Mouse (Mus musculus) lung, postnatal 0 days (tissue): ENCODE results near the gene Sox11. TPM values are rescaled to one million over a fixed set of nuclear protein-coding genes. Genes with fewer than 3 reads are reported as not detected.
A peak's percentile ranks its signal among the peaks of the same experiment; 100 is the strongest.

Experiments
- ATAC-seq: fragments of 200-750 bp; cut with Nextera tagmentation; 2 replicates; pipeline ENCODE4 v1.8.0; 2017; ENCODE audit warnings: moderate library complexity
- DNase-seq: peaks from one replicate; pipeline ENCODE4 v3.0.0-alpha.2; 2016; ENCODE audit warnings: low spot score
- H3K27ac ChIP-seq: fragments of 300-500 bp; sonication (generic); 2 replicates; pipeline ENCODE4 v1.5.1; 2014; ENCODE audit warnings: antibody characterized with exemption, mild to moderate bottlenecking, low read length, mixed read lengths
- H3K27me3 ChIP-seq: fragments of 300-500 bp; sonication (generic); replicated peaks from 2 replicates; pipeline ENCODE4 v1.6.1; 2014; ENCODE audit warnings: low read length, mixed read lengths; ENCODE audit not compliant: insufficient read depth
- H3K36me3 ChIP-seq: fragments of 300-500 bp; sonication (generic); 2 replicates; pipeline ENCODE4 v1.6.1; 2014; ENCODE audit warnings: low read length, mixed read lengths; ENCODE audit not compliant: insufficient read depth
- H3K4me1 ChIP-seq: fragments of 300-500 bp; sonication (generic); 2 replicates; pipeline ENCODE4 v1.6.1; 2014; ENCODE audit warnings: antibody characterized with exemption, low read depth, low read length, mixed read lengths; ENCODE audit not compliant: insufficient read depth
- H3K4me2 ChIP-seq: fragments of 300-500 bp; sonication (generic); replicated peaks from 2 replicates; pipeline ENCODE4 v1.6.1; 2014; ENCODE audit warnings: low read depth, mild to moderate bottlenecking, low read length, moderate library complexity, mixed read lengths
- H3K4me3 ChIP-seq: fragments of 300-500 bp; sonication (generic); 2 replicates; pipeline ENCODE4 v1.5.1; 2014; ENCODE audit warnings: low read depth, low read length
- H3K9ac ChIP-seq: fragments of 300-500 bp; sonication (generic); replicated peaks from 2 replicates; pipeline ENCODE4 v1.6.1; 2014; ENCODE audit warnings: low read depth, mild to moderate bottlenecking
- H3K9me3 ChIP-seq: fragments of 300-500 bp; sonication (generic); 2 replicates; pipeline ENCODE4 v1.6.1; 2016; ENCODE audit warnings: low read length, mixed read lengths
- CTCF ChIP-seq: IDR thresholded peaks from 2 replicates; pipeline ENCODE4 v1.5.1; 2016; ENCODE audit warnings: antibody characterized with exemption, mild to moderate bottlenecking
- EP300 ChIP-seq: IDR thresholded peaks from 2 replicates; pipeline ENCODE4 v1.6.1; 2016; ENCODE audit warnings: antibody characterized with exemption, mild to moderate bottlenecking, control low read depth
- WGBS: fragments of 180-500 bp; shearing (Covaris S2); extraction: QIAGEN DNeasy Blood & Tissue Kit; methylation state at CpG from one replicate; pipeline ENCODE4 v1.1.7; 2014; 5-methylcytosine and 5-hydroxymethylcytosine counted together
- polyA plus RNA-seq: library from polyadenylated mRNA; unstranded; fragments of >200 nt; fragmentation: Nextera tagmentation; extraction: Ambion mirVana; gene quantifications from 2 replicates; pipeline ENCODE4 v1.2.1, GENCODE M21; 2015

Sox11 gene
- polyA plus RNA-seq, 1 experiment from 2014 or later = 9.2 TPM

DNA sequence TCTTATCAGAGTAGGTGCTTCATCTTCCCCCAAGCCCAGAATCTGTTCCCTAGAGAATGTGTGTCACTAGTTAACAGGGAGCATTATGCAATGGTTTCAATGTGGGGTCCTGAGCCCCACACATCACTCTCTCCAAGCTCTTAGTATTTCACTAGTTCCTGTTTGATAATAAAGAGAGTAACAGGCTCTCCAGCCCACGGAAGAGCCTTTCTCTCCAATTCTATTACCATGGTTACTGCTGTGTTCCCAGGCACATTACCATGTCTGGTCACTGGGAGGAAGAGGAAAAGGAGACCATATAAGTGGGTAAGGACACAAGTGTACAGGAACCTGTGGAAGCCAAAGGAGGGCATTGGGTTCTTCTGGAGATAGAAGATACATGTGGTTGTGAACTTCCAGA lies 19.0 kb downstream of the Sox11 start:
- H3K36me3 ChIP-seq = no peaks in the 10 kb centered on the region
- H3K4me3 ChIP-seq = no peak overlapping the region
- ATAC-seq (no peak), DNase-seq (no peak)
- no peak overlapping the region for H3K4me2 ChIP-seq
- H3K9me3 ChIP-seq = no peaks in the 10 kb centered on the region
- H3K27me3 ChIP-seq = no peaks in the 10 kb centered on the region
- H3K27ac ChIP-seq = no peak overlapping the region
- no peak for TF ChIP-seq CTCF
- no peak for TF ChIP-seq EP300
- no peaks in the 10 kb centered on the region for H3K4me1 ChIP-seq
- 48% methylated on average over 1 of the region's 1 CpGs for WGBS
- no peak overlapping the region for H3K9ac ChIP-seq

DNA sequence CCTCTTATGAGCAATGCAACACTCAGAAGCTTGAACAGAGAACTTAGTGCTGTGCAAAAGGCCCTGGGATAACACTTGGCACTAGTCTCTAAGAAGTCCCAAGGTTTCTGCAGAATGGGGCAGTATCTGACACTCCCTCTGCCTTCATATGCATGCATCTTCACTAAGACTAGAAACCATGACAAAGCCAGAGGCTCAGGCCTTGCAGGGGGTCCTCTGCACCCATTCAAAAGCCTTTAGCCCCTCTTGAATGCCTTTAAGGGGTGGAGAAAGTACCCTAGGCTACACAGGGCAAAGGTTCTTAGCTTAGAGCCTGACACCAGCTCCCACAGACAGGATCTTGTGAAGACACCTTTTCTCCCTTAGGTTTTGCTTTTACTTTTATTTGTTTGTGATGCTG lies 21.7 kb downstream of the Sox11 start:
- TF ChIP-seq CTCF = no peak
- no peak for TF ChIP-seq EP300
- no peaks in the 10 kb centered on the region for H3K4me1 ChIP-seq
- H3K36me3 ChIP-seq = no peaks in the 10 kb centered on the region
- no peaks in the 10 kb centered on the region for H3K27me3 ChIP-seq
- no peaks in the 10 kb centered on the region for H3K9me3 ChIP-seq
- H3K4me2 ChIP-seq = no peak overlapping the region
- no peak overlapping the region for H3K4me3 ChIP-seq
- ATAC-seq = no peak
- DNase-seq = no peak
- H3K27ac ChIP-seq = no peak overlapping the region
- no peak overlapping the region for H3K9ac ChIP-seq

DNA sequence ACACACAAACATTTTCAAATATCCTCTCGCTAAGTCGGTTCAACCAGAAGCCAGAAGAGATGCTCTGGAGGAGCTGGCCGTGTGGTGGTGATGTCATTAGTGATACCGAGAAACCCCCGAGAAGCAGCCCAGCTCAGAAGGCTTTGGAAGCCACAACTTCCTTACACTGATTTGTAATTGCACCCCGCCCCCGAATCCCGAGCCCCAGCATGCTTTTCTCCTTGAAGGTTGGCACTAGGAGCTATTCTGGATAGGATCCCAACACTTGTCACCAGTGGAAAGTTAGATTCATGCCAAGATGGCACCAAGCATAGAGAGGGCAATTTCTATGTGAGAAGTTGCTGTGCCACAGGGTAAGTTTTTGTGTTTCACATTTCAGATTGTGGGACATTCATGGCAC lies 29.4 kb downstream of the Sox11 start:
- 80% methylated on average over 8 of the region's 8 CpGs for WGBS
- H3K4me2 ChIP-seq = no peak overlapping the region
- ATAC-seq = no peak

DNA sequence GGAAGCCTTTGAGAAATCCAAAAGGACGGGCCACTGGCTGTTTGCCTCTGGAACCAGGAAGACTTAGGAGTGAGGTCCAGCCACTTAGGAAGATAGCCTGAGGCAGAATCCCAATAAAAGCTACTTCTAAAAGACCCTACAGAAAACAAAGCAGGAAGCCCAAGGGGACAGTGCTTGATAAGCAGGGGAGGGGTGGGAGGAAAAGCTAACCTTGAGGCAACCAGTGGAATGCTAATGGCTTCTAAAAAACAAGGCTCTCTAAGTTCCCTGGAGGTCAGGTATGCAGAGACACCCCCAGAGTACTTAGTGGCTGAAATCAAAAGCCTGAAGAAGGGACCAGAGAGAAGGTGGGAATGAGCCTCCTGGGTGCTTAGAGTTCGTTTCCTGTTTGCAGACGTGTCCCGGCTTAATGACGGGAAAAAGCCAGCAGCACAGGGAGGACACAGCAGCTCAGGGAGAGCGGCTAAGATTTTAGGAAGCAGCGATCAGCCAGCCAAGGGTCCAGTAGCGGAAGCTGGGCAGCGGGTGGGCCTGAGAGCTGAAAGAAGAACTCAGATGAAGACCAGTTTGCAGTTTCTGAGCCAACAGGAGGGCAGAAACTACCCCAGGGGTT lies 30.4 kb downstream of the Sox11 start:
- 9% methylated on average over 9 of the region's 9 CpGs for WGBS
- DNase-seq (peak; percentile 12), ATAC-seq (no peak)
- Histone ChIP-seq H3K9ac (no peak overlapping the region), H3K4me3 (no peak overlapping the region), H3K9me3 (no peaks in the 10 kb centered on the region), H3K4me2 (peak overlapping the region; percentile 29), H3K36me3 (no peaks in the 10 kb centered on the region), H3K27me3 (no peaks in the 10 kb centered on the region), H3K27ac (no peak overlapping the region), H3K4me1 (peaks cover 15% of the 10 kb centered on the region; the same call in 1 of the 2 replicates)
- TF ChIP-seq EP300 (no peak), CTCF (no peak)

More for the DNA sequence above, 29.4 kb downstream of the Sox11 start:
- Histone ChIP-seq H3K27ac (no peak overlapping the region), H3K4me3 (no peak overlapping the region), H3K4me1 (peaks cover 15% of the 10 kb centered on the region; the same call in 1 of the 2 replicates), H3K36me3 (no peaks in the 10 kb centered on the region), H3K27me3 (no peaks in the 10 kb centered on the region), H3K9me3 (no peaks in the 10 kb centered on the region), H3K9ac (no peak overlapping the region)
- no peak for DNase-seq
- TF ChIP-seq EP300 = no peak

DNA sequence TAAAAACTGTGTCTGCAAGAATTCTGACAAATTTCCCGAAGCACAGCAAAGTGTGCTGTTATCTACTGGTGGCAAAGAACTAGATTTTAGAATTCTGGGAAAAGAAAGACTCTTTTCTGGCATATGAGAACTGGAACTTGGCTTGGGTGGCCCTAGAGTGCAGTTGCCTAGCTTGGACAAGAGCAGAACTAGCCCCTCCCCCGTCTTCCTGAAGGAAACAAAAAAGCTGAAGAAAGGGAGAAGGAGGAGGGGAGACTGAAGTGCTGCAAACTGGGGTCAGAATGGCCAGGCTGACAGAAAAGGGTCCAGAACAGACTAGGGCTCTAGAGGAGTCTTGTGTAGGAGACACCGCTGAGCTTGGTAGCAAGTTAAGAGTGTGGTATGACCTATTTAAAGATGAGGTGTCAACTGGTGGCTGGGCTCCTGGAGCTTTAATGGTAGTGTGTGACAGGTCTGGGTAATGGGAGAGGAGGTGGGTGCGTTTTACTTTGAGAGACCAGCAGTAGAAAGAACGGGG lies 31.0 kb downstream of the Sox11 start:
- TF ChIP-seq EP300 (no peak), CTCF (no peak)
- H3K27ac ChIP-seq = no peak overlapping the region
- peaks cover 15% of the 10 kb centered on the region; the same call in 1 of the 2 replicates for H3K4me1 ChIP-seq
- H3K36me3 ChIP-seq = no peaks in the 10 kb centered on the region
- 20% methylated on average over 5 of the region's 5 CpGs for WGBS
- DNase-seq (peak; percentile 37), ATAC-seq (no peak)
- no peaks in the 10 kb centered on the region for H3K9me3 ChIP-seq
- H3K4me3 ChIP-seq = no peak overlapping the region
- no peak overlapping the region for H3K9ac ChIP-seq
- no peaks in the 10 kb centered on the region for H3K27me3 ChIP-seq
- H3K4me2 ChIP-seq = no peak overlapping the region

DNA sequence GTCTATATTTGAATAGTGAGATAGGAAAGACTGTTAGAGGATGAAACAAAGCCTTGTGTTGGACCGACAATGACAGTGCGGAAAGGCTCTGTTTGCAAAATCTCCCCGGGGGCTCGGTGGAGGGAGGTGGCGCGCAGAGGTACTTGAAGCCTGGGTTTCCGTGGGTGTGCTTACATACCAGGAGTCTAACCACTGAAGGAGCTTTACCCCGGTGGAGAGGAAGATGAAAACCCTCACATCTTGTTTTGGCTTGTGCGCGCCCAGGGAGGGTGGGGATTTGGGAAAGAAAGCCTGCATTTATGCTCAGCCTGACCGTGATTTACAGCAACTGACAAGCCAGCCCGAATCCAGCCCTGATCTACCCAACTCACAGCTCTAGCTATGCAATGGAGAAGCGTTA lies 31.7 kb downstream of the Sox11 start:
- Histone ChIP-seq H3K4me1 (peaks cover 15% of the 10 kb centered on the region; the same call in 1 of the 2 replicates), H3K9me3 (no peaks in the 10 kb centered on the region), H3K4me2 (peak overlapping the region; percentile 19), H3K4me3 (no peak overlapping the region), H3K9ac (no peak overlapping the region), H3K36me3 (no peaks in the 10 kb centered on the region), H3K27ac (no peak overlapping the region), H3K27me3 (no peaks in the 10 kb centered on the region)
- 38% methylated on average over 13 of the region's 13 CpGs for WGBS
- ATAC-seq (no peak), DNase-seq (no peak)
- no peak for TF ChIP-seq CTCF
- TF ChIP-seq EP300 = no peak

DNA sequence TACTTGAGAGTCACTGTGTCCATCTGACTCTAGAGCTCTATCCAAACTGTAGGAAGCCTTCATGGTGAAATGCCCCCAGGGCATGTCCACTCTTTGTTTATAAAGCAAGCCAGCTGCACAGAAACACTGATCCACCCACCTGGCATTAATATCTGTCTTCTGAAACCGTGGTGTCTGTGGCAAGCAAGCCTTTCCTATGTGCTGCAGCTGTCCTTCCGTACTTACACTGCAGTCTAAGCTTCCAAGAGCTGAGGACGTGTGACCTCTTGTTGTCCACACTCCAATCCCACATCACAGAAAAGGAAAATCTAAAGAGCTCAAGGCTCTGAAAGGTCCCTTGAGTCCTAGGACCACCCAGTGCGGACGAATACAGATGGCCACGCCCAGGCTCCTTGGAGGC lies 32.4 kb downstream of the Sox11 start:
- Histone ChIP-seq H3K9ac (no peak overlapping the region), H3K9me3 (no peaks in the 10 kb centered on the region), H3K27ac (no peak overlapping the region), H3K4me2 (no peak overlapping the region), H3K4me3 (no peak overlapping the region), H3K36me3 (no peaks in the 10 kb centered on the region), H3K4me1 (peaks cover 15% of the 10 kb centered on the region; the same call in 1 of the 2 replicates), H3K27me3 (no peaks in the 10 kb centered on the region)
- ATAC-seq = no peak
- no peak for TF ChIP-seq EP300
- TF ChIP-seq CTCF = no peak
- DNase-seq = no peak
- 44% methylated on average over 6 of the region's 6 CpGs for WGBS
